Mouse (Mus musculus) olfactory bulb, adult 2 months (tissue): ENCODE results near the gene Micall2. TPM values are rescaled to one million over a fixed set of nuclear protein-coding genes. Genes with fewer than 3 reads are reported as not detected.

Source experiments
- H3K27ac ChIP-seq: fragments of 200-500 bp; 2 replicates; pipeline ENCODE4 v1.5.1; 2012; ENCODE audit warnings: low read depth, low read length; ENCODE audit not compliant: insufficient read depth
- H3K4me1 ChIP-seq: fragments of 200-500 bp; 2 replicates; pipeline ENCODE4 v1.6.1; 2012; ENCODE audit warnings: low read length; ENCODE audit not compliant: control insufficient read depth, insufficient read depth
- H3K4me3 ChIP-seq: fragments of 200-500 bp; 2 replicates; pipeline ENCODE4 v1.5.1; 2012; ENCODE audit warnings: mild to moderate bottlenecking, low read depth, low read length, moderate library complexity; ENCODE audit not compliant: insufficient read depth
- CTCF ChIP-seq: fragments of 200-500 bp; IDR thresholded peaks from 2 replicates; pipeline ENCODE4 v1.5.1; 2012; ENCODE audit warnings: low read depth, mild to moderate bottlenecking, low read length, moderate library complexity; ENCODE audit not compliant: insufficient read depth
- POLR2A ChIP-seq: fragments of 200-500 bp; IDR thresholded peaks from 2 replicates; pipeline ENCODE4 v1.6.1; 2012; ENCODE audit warnings: mild to moderate bottlenecking, low read depth, low read length, moderate library complexity; ENCODE audit not compliant: insufficient read depth
- WGBS: fragments of 180-500 bp; shearing (Covaris S2); methylation state at CpG from one replicate; pipeline ENCODE4 v1.1.7; 2018; 5-methylcytosine and 5-hydroxymethylcytosine counted together
- polyA plus RNA-seq: library from polyadenylated mRNA; stranded (reverse); fragments of >200 nt; gene quantifications from 2 replicates; pipeline ENCODE4 v1.2.4, GENCODE M21; 2012; ENCODE audit warnings: low replicate concordance; ENCODE audit not compliant: missing spikeins, insufficient read depth, insufficient read length

Gene Micall2
- polyA plus RNA-seq, 1 experiment, result not detected

DNA sequence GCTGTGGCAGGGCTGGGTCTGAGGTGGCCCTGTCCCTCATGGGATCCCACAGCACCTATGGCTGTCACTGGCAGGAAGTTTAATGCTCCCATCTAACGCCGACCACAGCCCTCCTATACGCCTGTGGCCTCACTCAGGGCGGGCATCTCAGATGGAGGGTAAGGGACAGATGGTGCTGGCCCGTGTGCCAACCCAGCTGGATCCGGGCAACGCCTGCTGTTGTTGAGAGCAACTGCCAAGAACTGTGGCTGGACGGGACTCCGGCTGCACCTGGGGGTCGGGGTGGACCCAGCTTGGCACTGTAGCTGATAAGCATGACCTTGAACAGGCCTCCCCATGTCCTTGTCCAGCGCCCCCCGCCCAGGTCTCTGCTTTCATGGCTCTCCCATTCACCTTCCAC lies 47.8 kb downstream of the Micall2 start:
- no peak overlapping the region for H3K4me3 ChIP-seq
- WGBS, result 28% methylated on average over 12 of the region's 12 CpGs
- no peak overlapping the region for H3K27ac ChIP-seq
- H3K4me1 ChIP-seq, result 0 out of 2 replicates have a peak, but pooled peaks cover 4% of the 10 kb centered on the region
- no peak for TF ChIP-seq CTCF
- TF ChIP-seq POLR2A, result no peak

- no peak overlapping the region for H3K27ac ChIP-seq
- TF ChIP-seq POLR2A (no peak), CTCF (peak; percentile 38; the same call in 1 of the 2 replicates)
- 12% methylated on average over 13 of the region's 13 CpGs for WGBS
- H3K4me3 ChIP-seq, result no peak overlapping the region
- peaks cover 6% of the 10 kb centered on the region for H3K4me1 ChIP-seq
These were observed 48.5 kb downstream of the Micall2 start for GRCm38 (mm10) chr5:139687646-139688045.

GRCm38 (mm10) chr5:139686530-139687249 lies 49.4 kb downstream of the Micall2 start:
- Histone ChIP-seq H3K27ac (no peak overlapping the region), H3K4me1 (peaks cover 12% of the 10 kb centered on the region), H3K4me3 (no peak overlapping the region)
- WGBS, result 35% methylated on average over 21 of the region's 21 CpGs
- no peak for TF ChIP-seq POLR2A
- TF ChIP-seq CTCF, result no peak

- peaks cover 13% of the 10 kb centered on the region for H3K4me1 ChIP-seq
- no peak overlapping the region for H3K27ac ChIP-seq
- H3K4me3 ChIP-seq, result no peak overlapping the region
- 15% methylated on average over 2 of the region's 2 CpGs for WGBS
- TF ChIP-seq POLR2A, result no peak
- TF ChIP-seq CTCF, result no peak
These were observed 52.9 kb downstream of the Micall2 start for GRCm38 (mm10) chr5:139683228-139683627.

GRCm38 (mm10) chr5:139682631-139682977 lies 53.5 kb downstream of the Micall2 start:
- TF ChIP-seq POLR2A, result no peak
- TF ChIP-seq CTCF, result no peak
- 11% methylated on average over 7 of the region's 7 CpGs for WGBS
- Histone ChIP-seq H3K4me1 (peaks cover 13% of the 10 kb centered on the region), H3K27ac (no peak overlapping the region), H3K4me3 (no peak overlapping the region)

DNA sequence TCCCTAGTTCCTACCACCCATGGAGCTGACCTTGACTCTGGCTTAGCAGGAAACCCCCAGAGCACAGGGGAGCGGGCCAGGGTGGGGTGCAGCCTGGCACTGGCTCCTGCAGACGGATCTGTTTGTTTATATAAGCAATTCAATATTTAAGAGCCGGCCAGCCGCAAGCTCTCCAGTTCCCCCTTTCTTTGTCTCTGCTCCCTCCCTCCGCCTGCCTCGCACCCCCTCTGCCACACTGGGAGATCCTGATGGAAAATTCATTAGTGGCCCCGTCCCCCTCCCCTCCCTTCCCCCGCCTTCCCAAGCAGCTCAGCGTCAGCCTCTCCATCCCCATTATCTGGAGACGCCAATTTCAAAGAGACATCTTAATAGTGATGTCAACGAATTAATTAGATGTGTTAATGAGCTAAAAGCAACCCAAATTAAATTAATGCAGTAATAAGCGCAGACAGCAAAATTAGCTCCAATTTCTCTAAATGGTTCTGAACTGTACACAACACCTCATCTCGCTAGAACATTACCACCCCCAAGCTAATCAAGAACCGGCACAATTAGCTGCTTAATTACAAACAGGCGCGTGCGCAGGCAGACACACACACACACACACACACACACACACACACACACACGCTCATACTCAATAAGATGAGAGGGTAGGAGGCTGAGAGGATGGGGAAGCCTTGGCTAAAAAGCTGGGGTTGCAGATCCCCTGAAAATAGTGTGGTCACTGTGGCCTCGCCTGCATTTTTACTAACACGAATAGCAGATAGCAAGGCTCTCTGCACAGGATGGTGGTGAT lies 54.1 kb downstream of the Micall2 start:
- WGBS, result 3% methylated on average over 20 of the region's 20 CpGs
- Histone ChIP-seq H3K27ac (no peak overlapping the region), H3K4me3 (no peak overlapping the region), H3K4me1 (peaks cover 13% of the 10 kb centered on the region)
- TF ChIP-seq CTCF (no peak), POLR2A (no peak)

GRCm38 (mm10) chr5:139675707-139675967 lies 60.5 kb downstream of the Micall2 start:
- no peak overlapping the region for H3K27ac ChIP-seq
- H3K4me1 ChIP-seq, result no peaks in the 10 kb centered on the region
- no peak overlapping the region for H3K4me3 ChIP-seq
- TF ChIP-seq CTCF (no peak), POLR2A (no peak)

DNA sequence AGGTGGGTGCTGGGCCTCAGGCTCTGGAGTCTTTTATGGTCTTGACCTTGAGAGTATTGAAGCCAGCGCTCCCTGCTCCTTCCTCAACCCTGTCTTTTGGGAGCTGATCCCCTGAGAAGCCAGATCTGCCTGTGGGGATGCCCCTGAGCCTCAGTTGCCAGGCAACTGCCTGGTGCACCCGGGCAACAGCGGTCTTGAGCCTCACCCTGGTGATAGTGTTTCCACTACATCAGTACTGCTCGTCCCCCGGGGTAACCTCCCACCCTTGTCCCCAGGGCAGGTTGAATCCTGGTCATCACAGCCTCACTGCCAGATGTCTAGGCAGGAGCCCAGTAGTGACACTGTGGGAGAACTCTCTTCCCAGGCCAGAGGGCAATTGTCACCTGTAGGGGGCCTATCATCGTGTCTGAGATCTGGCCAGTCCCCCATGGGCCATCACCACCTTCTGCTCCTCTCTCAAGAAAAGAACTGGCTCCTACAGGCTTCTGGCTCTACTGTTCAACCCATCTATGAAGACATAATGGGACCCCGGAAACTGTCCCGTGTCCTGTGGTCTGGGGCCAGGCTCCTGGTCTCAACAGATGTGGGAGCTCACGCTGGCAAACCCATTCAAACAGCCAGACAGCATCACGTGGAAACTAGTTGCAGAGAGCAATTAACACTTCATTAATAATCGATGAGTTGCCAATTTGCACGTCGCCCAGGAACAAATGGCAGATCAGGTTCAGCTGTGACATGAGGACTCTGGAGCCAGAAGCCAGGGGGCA lies 61.0 kb downstream of the Micall2 start:
- no peak overlapping the region for H3K27ac ChIP-seq
- no peaks in the 10 kb centered on the region for H3K4me1 ChIP-seq
- TF ChIP-seq POLR2A (no peak), CTCF (no peak)
- WGBS, result 29% methylated on average over 13 of the region's 13 CpGs
- H3K4me3 ChIP-seq, result no peak overlapping the region

DNA sequence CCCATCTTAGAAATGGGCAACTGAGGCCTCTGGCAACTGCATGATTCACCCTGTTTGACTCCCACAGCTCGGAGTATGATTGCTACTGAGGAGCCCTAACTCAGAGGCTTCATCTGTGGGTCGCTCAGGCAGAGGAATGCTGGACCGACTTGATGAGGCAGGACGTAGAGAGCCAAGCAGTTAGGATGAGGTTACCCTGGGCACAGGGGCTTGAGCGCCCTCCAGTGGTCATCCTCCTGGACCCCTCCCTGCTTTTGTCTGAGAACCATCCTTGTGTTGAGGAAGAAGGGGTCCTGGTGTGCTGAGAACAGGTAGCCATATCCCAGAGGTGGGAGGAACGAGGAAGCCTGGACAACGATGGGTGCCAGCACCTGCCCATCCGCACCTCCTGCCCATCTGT lies 66.8 kb downstream of the Micall2 start:
- Histone ChIP-seq H3K4me3 (no peak overlapping the region), H3K4me1 (no peaks in the 10 kb centered on the region), H3K27ac (no peak overlapping the region)
- 14% methylated on average over 8 of the region's 8 CpGs for WGBS
- peak; percentile 25; the same call in 1 of the 2 replicates for TF ChIP-seq CTCF
- TF ChIP-seq POLR2A, result no peak
